Mouse (Mus musculus) adrenal gland, postnatal 36 days (tissue): ENCODE measurements around the gene Stx7. TPM values are rescaled to one million over a fixed set of nuclear protein-coding genes. Genes with fewer than 3 reads are reported as not detected.
"Not testable (repeated sequence)": the region's sequence is repeated elsewhere in the genome, so short reads cannot be mapped to it uniquely, and the experiment has no call there.

Source experiments
- DNase-seq, 2 experiments: peaks; one replicate each; pipeline ENCODE4 v3.0.0; 2021; ENCODE audit warnings: mixed read lengths in 1 of 2
- long read RNA-seq, 2 experiments: library from polyadenylated mRNA; stranded (forward); transcript quantifications; one replicate each; pipeline ENCODE4 v2.0.0; 2021; ENCODE audit warnings: borderline sequencing depth in 2 of 2
- total RNA-seq, 2 experiments: library from RNA; stranded (reverse); gene quantifications; 2 replicates each; pipeline ENCODE4 v1.2.3; 2021

Stx7 gene
- 100 to 1,000 TPM; 135 to 202 TPM for total RNA-seq
- long read RNA-seq, experiment 1, transcript Stx7-205 (10 exons, 3,435 nt), result major isoform, 128 of 156 reads
- long read RNA-seq, experiment 1, transcript Stx7-201 (10 exons, 2,502 nt), result minor isoform, 9 of 156 reads
- long read RNA-seq, experiment 1, partial matches to known transcripts, result 12 of 156 reads
- long read RNA-seq, experiment 1, other reads (novel, unspliced or antisense), result 7 of 156 reads
- long read RNA-seq, experiment 2, transcript Stx7-201 (10 exons, 2,502 nt), result minor isoform, 5 of 59 reads
- long read RNA-seq, experiment 2, transcript Stx7-205 (10 exons, 3,435 nt), result major isoform, 44 of 59 reads
- long read RNA-seq, experiment 2, partial matches to known transcripts, result 3 of 59 reads
- long read RNA-seq, experiment 2, other reads (novel, unspliced or antisense), result 7 of 59 reads

DNA sequence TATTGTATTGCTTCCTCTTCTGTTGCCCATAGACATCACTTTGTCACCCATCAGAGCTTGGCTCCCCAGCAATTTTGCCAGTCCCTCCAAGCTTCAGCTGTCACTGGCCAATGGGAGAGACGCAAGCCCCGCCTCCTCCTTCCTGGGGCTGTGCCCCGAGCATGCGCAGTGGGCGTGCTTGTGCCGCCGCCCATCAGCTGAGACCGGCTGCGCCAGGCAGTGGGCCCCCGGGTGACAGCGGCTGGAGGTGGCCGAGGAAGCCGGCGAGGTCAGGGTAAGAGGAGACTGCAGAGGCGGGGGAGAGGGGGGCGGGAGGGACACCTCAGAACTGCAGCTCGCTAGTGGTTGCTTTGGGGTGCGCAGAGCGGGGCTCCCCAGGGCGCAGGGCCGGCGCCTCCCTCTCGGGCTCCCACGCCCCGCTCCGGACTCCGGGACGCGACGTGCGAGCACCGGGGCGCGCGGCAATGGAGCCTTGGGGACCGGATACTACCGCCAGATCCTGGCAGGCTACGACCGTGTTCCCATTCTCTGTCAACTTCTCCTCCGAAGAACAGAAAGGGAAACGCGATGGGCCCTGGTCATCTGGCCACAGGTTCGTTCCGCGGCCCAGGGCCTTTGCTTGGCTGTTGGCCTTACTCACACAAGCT is at the start of gene Stx7:
Gene Stx7 (plus strand): TSS at position 168 of the 647 bp plus-strand sequence.
- DNase-seq, result peak; percentile 97 to 98

DNA sequence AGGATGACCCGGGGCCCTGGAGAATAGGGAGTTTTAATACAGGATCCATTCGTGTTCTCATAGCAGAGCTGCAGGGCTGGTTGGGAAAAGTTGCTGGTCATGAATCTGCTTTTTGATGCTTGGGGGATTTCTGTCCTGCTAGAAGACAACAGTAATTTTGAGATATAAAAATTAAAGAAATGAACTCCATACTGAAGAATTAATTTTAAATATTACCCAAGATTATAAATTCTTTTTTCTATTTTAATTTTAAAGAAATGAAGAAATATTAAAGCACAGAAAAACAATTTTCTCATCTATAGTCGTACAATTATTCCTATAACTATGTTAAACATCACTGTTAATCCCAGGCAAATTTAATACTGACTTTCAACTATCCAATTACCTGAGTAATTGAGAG is 47.3 kb upstream of the Stx7 start, which contains the start of gene Taar8c:
Gene Taar8c (minus strand): TSS at position 101 of the 400 bp plus-strand sequence.
- DNase-seq, result not testable (repeated sequence)

GRCm38 (mm10) chr10:24103299-24103698 is 45.8 kb upstream of the Stx7 start:
- not testable (repeated sequence) for DNase-seq

DNA sequence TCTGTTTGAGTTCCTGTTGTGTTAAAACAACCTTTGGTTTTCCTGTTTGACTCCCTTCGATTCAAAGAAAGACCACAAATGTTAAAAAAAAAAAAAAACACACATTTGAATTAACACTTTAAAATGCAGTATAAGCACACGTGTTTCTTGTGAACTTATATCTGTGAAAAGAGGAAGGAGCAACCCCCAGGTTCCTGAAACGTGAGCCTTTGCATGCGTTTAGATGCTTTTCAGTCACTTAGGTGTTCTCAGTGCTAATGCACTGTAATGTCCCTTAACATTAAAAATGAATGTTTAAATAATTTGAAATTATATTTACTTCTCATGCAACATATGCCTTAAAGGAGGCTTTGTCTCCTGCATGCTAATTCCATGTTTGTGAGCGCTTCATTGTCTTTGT is 41.4 kb upstream of the Stx7 start:
- no peak for DNase-seq

GRCm38 (mm10) chr10:24108236-24108635 is 40.9 kb upstream of the Stx7 start:
- DNase-seq, result no peak

GRCm38 (mm10) chr10:24109434-24109833 is 39.7 kb upstream of the Stx7 start, which contains the start of gene Taar9:
TSS of gene Taar9 (minus strand) at chr10:24109534.
- not testable (repeated sequence) for DNase-seq

DNA sequence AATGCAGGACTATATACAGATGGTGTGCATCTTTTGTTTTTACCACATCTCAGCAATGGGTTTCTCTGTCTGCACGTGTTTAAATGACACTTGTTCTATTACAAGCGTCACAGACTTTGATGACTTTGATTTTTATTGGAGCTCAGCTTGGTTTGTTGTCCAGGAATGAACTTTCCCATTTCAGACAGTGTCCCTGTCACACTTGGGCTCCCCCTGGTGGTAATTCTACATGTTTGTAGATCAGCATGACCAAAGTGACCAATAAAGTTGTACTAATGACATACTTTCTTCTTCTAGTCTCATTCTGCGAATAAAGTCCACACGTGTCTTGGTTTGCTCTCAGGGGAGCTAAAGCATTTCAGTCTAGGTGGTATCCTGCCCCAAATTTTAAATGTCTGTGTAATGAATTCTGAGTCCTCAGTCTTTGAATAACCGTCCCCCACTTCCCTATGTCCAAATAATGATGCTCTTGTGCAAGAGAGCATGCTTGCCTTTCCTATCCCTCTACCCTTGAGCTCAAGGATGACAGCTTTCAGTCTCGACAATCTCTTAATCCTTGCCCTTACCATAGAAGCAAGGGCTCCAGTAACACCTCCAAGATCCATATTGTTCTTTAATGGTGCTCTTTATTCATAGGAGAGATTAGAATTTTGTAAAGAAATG is 37.9 kb upstream of the Stx7 start:
- DNase-seq, result peak; percentile 43 to 78

DNA sequence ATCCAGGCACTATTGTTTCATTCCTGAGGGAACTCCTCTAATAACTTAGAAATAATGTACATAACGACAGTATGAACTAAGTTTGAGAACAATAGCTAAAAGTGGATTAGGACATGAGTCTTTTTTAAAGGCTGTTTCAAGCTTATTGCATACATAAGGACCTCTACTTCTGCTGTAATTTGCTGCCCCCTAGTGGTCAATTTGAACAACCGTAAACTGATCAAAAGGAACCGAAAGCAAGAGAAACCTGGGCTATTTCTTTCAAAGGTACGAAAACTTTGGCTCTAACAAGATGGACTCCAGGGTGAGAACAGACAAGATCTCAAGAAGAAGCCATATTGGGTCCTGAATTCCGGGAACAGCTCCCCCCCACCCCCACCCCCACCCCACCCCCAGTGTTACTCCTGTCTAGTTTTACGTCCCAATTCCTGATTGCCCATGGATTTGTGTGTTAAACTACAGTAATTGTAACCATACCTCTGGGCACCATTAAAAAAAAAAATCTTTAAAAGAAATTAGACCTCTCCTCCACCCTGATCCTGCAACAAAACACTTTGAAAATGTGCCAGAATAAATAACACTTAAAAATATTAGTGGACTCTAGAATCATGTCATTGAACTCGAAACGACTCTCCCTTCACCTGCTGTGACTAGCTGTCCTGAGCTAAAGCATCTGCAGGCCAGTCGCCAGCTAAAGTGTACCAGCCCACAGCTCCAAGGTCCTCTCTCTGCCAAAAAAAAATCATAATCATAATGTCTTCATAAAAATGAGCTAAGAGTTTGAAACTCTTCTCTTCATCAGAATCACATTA is 17.4 kb upstream of the Stx7 start:
- DNase-seq, result peak; percentile 32 to 79

DNA sequence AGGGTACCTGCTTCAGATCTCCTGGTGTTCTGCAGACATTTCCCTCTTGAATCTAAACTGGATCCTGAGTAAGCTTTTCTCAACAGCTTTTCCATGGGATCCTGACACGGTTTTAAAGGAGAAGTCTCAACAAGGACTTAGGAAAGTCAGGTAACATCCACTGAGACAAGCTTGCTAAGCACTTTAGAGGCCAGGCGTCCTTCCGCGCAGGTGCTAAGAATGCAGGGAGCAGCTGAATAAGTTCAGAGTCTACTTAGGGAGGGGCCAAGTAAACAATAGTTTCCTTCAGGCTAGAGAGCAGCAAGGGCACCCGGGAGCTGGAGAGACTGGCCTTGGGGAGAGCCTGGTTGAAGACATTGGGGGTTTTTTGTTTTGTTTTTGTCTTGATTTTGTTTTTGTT is 16.8 kb upstream of the Stx7 start:
- peak in 1 of 2 experiments; percentile 23 for DNase-seq

DNA sequence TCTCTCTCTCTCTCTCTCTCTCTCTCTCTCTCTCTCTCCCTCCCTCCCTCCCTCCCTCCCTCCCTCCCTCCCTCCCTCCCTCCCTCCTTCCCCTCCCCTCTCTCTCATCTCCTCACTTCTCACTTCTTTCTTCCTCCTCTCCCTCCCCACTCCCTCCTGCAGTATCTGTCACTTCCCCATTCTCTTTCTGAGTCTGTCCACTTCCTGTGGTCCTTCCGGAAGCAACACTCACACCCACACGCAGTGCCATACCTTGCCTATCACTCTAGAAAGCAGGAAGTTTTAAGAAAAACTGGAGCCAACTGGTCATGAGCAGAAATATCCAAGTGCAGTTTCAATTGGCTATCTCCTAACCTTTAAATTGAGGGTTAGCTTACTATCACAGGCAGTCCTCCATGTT is 16.0 kb upstream of the Stx7 start:
- DNase-seq, result no peak

DNA sequence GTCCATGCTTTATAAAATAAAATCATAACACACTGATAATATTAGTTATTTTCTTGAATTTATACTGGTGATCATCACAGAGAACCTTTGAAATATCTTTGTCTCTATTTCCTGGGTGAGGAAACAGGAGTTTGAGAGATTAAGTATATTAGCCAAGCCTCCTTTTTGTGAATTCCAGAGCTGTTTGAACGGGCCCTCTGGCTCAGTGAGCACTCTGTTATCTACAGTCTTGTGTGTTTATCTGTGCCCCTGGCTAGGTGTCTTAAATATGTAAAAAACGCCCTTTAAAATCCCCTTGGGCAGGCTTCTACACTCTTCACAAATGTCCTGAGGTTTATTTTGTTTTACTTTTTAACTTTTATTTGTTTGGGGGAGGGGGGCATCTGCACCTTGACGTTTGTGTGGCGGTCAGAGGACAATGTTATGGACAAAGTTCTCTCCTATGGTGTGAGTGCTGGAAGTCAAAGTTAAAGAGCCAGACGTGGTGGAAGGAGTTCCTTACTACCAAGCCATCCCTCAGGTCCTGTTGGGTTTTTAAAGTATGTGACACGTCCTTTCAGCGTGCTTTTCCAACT is 14.9 kb upstream of the Stx7 start:
- DNase-seq, result no peak

DNA sequence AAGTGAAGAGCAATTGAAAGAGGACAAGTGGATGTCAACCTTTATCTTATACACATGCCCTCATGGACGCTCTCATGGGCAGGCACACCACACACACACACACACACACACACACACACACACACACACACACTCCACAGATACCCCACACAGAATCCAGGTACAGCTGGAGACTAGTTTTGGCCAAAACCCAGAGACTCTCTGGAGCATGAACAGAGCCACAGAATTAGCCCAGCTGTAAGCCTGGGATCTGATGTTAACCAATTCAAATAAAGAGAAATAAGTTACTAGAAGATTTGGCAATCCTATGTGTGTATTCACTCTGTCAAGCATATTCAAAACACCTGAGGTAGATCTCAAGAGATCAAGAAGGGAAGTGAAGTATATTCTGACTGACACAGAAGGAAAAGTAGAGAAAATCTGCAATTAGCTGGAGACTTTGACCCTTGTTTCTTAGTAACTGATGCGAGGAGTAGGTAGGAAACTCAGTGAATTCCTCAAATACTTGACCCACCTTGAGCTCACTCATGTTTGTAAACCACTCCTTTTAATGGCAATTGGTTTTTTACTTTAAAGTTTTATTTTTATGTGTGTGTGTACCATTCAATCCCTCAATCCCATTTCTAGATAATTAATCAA is 10.4 kb upstream of the Stx7 start:
- no peak for DNase-seq

DNA sequence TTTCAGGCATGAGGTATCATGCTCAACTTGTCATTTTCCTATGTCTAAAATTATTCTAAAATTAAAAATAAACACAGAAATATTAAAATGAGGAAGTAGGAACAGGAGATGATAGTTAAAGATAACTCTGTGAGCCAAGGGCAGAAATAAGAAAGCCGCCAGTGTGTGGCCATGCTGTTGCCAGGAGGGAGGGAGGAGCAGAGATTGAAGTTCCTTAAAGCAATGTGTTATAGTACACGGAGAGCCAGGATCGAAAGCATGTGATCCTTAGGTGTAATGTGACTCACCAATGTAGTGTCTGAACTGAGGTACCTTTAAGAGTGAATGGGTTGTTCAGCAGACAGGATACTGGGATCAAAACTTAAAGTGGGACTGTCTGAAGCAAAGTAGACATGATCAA is 6.4 kb upstream of the Stx7 start:
- no peak for DNase-seq

DNA sequence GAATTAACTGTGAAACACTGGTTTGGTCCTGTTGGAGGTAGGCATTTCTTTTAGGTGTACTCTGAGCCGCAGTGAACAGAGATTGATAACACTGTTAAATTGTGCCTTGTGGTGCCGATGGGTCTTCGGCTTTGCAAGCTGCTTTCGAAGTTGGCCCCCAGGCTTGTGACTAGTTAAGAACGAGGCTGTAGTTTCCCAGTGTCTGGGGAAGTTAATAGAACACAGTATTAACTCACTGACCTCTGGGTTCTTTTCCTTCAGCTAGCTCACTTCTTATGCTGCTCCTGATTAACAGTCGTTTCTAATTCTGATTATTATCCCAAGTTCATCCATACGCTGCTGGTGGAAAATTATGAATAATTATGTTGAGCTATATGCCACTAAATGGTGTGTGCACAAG is 984 bp downstream of the Stx7 start:
- DNase-seq, result no peak

DNA sequence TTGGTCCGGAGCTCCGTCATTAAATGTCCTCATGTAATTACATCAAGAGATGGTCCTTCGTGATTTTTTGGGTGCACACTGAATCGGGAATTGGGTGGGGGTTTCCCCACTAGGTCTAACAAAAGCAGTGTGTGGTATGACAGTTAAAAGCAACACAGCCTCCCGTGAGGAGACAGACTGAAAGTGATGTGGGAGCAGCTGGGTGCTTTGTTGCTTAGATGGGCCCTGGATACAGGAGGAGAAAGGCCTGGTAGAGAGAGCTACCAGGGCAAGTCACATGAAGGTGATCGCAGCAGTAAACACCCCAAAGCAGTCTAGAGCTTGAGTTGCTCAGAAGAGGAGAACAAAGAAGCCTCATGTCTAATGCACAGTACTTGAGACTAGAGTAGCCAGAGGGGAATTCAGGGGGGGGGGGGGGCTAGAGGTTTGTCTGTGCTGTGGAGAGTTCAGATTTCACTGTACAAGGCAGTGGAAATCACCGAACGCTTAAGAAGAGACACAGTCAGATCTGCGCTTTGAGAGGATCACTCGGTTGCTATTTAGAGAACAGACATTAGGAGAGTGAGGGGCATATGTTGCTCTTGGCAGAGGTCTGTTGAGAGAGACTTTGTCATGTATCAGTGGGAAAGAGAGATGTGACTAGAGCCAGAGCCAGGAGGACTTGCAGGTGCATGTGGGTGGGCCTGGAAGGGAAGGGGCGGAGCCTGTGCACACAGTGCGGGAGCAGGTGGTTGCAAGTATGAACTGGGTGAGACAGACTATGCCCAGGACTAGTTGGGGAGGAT is 9.6 kb downstream of the Stx7 start:
- no peak for DNase-seq

DNA sequence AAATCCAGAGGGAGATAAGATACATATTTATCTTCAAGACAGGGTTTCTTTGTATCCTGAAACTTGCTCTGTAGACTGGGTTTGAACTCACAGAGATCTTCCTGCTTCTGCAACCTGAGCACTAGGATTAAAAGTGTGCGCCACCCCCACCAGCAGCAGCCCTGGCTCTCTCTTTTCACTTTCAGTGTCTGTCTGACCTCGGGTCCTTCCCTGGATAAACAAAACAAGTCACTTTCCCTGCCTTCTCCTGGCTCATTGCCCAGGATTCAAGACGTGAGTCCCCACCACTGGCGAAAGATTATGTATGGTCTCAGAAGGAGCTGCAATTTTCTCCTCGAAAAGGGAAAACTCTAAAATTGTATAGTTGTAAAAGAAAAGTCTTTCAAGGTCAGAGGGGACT is 10.5 kb downstream of the Stx7 start:
- DNase-seq, result peak; percentile 22 to 45

DNA sequence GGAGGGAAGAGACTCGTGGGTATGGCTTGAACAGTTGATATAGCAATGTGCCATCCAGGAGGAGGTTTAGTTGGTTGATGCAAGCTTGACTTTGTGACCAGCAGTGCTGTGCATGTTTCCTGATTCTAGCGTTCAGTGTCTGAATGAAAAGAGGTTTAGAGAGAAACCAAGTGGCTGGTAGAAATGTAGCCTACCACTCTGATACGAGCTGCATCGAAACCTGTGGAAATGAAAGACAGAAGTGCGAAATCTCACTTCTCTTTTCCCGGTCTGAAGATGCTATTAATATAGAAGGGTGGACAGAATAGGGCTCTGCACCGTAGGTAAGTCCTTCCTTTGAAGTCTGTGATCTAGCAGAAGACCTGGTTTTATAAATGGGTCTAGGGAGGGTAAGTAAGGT is 11.2 kb downstream of the Stx7 start:
- no peak for DNase-seq

GRCm38 (mm10) chr10:24164137-24164908 is 15.2 kb downstream of the Stx7 start:
- DNase-seq, result peak; percentile 55 to 56

- DNase-seq, result no peak
Observed at GRCm38 (mm10) chr10:24164909-24165304, 15.8 kb downstream of the Stx7 start.
